Comparison of ENCODE assay signal across 7 mouse cellular contexts in the genomic region with DNA sequence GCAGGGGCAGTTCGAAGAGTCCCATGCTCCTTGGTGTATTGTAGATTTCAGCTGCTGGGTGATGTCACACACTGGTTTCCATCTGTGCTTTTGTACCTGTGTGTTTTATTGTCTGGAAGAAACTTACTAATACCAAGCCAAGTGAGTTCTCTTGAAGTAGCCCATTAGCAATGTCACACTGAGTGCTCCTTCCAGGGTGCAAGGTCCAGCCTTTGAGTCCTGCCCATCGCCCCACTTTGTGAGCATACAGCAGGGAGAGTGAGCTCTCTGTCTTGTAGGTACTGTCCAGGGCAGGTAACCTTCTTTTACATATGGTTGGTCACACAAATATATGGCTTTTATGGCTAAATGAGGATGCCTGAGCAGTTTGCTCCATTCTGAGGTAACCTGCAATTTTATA.
"Had no signal": no experiment of that assay in that cellular context is flagged by ENCODE, and none has a peak within 500 bp of the region (broad histone marks: within the 10 kb centered on the region; RNA-seq: fewer than 3 reads in every experiment).

No protein-coding gene starts in this region.

- DNase-seq: left cerebral cortex, postnatal 4 days; lung, adult 18-20 months; lung, postnatal 36 days; right cerebral cortex, adult 18-20 months; right cerebral cortex, postnatal 4 days; spleen, adult 18-20 months; thymus, postnatal 14 days had no signal
